Mouse (Mus musculus) limb, embryonic 10.5 days (tissue): ENCODE measurements around the gene Gab2. TPM values are rescaled to one million over a fixed set of nuclear protein-coding genes. Genes with fewer than 3 reads are reported as not detected.

Experiments used
- DNase-seq: peaks from one replicate; pipeline ENCODE4 v3.0.0-alpha.2; 2017; ENCODE audit warnings: low spot score
- H3K27ac ChIP-seq: fragments of 300-500 bp; sonication (generic); 2 replicates; pipeline ENCODE4 v1.5.1; 2016; ENCODE audit warnings: mild to moderate bottlenecking
- H3K27me3 ChIP-seq: fragments of 300-500 bp; sonication (generic); 2 replicates; pipeline ENCODE4 v1.6.1; 2016; ENCODE audit warnings: low read depth, mild to moderate bottlenecking; ENCODE audit not compliant: poor library complexity, severe bottlenecking
- H3K36me3 ChIP-seq: fragments of 300-500 bp; sonication (generic); 2 replicates; pipeline ENCODE4 v1.6.1; 2016; ENCODE audit warnings: mild to moderate bottlenecking, moderate library complexity
- H3K4me1 ChIP-seq: fragments of 300-500 bp; sonication (generic); 2 replicates; pipeline ENCODE4 v1.6.1; 2016
- H3K4me3 ChIP-seq: fragments of 300-500 bp; sonication (generic); 2 replicates; pipeline ENCODE4 v1.5.1; 2016; ENCODE audit warnings: mild to moderate bottlenecking, moderate library complexity
- H3K9me3 ChIP-seq: fragments of 300-500 bp; sonication (generic); replicated peaks from 2 replicates; pipeline ENCODE4 v1.6.1; 2016; ENCODE audit warnings: mild to moderate bottlenecking
- WGBS: fragments of 180-500 bp; shearing (Covaris S2); methylation state at CpG from one replicate; pipeline ENCODE4 v1.1.7; 2016; 5-methylcytosine and 5-hydroxymethylcytosine counted together
- polyA plus RNA-seq: library from polyadenylated mRNA; unstranded; fragments of >200 nt; fragmentation: Nextera tagmentation; extraction: Ambion mirVana; gene quantifications from 2 replicates; pipeline ENCODE4 v1.2.1, GENCODE M21; 2016

The Gab2 gene
- 3.3 and 4.4 TPM in 2 replicates for polyA plus RNA-seq

- H3K4me3 ChIP-seq, result peak within 1 kb of the TSS; percentile 91
- peaks cover 47% of the 10 kb centered on the region for H3K4me1 ChIP-seq
- no peaks in the 10 kb centered on the region for H3K27me3 ChIP-seq
- under 1% methylated on average over 53 of the region's 83 CpGs for WGBS
- H3K27ac ChIP-seq, result peak within 1 kb of the TSS; percentile 91
- H3K36me3 ChIP-seq, result no peaks in the 10 kb centered on the region
- no peaks in the 10 kb centered on the region for H3K9me3 ChIP-seq
- peak; percentile 78 for DNase-seq
Measured at GRCm38 (mm10) chr7:97081242-97081958, at the start of gene Gab2. Gene Gab2, plus strand, starts transcription at chr7:97081586.

GRCm38 (mm10) chr7:97032412-97032811 is 49.0 kb upstream of the Gab2 start:
- no peaks in the 10 kb centered on the region for H3K9me3 ChIP-seq
- H3K4me1 ChIP-seq, result peaks cover 6% of the 10 kb centered on the region; the same call in 1 of the 2 replicates
- no peak overlapping the region for H3K27ac ChIP-seq
- WGBS, result 88% methylated on average over 2 of the region's 2 CpGs
- no peaks in the 10 kb centered on the region; the same call in 1 of the 2 replicates for H3K36me3 ChIP-seq
- no peak for DNase-seq
- H3K27me3 ChIP-seq, result no peaks in the 10 kb centered on the region
- H3K4me3 ChIP-seq, result no peak overlapping the region

GRCm38 (mm10) chr7:97039641-97040040 is 41.7 kb upstream of the Gab2 start:
- no peak overlapping the region for H3K4me3 ChIP-seq
- H3K9me3 ChIP-seq, result no peaks in the 10 kb centered on the region
- H3K27me3 ChIP-seq, result no peaks in the 10 kb centered on the region
- 80% methylated on average over 4 of the region's 4 CpGs for WGBS
- H3K4me1 ChIP-seq, result no peaks in the 10 kb centered on the region
- H3K27ac ChIP-seq, result no peak overlapping the region
- H3K36me3 ChIP-seq, result 0 out of 2 replicates have a peak, but pooled peaks cover 12% of the 10 kb centered on the region
- DNase-seq, result no peak

GRCm38 (mm10) chr7:97041868-97042449 is 39.4 kb upstream of the Gab2 start:
- H3K9me3 ChIP-seq, result no peaks in the 10 kb centered on the region
- WGBS, result 92% methylated on average over 6 of the region's 6 CpGs

GRCm38 (mm10) chr7:97042981-97043380 is 38.4 kb upstream of the Gab2 start:
- no peak overlapping the region for H3K27ac ChIP-seq
- 94% methylated on average over 1 of the region's 1 CpGs for WGBS
- H3K9me3 ChIP-seq, result no peaks in the 10 kb centered on the region
- peaks cover 22% of the 10 kb centered on the region; the same call in 1 of the 2 replicates for H3K36me3 ChIP-seq
- H3K4me3 ChIP-seq, result no peak overlapping the region
- DNase-seq, result no peak
- H3K4me1 ChIP-seq, result no peaks in the 10 kb centered on the region
- no peaks in the 10 kb centered on the region for H3K27me3 ChIP-seq

More at GRCm38 (mm10) chr7:97041868-97042449, 39.4 kb upstream of the Gab2 start:
- no peak for DNase-seq
- H3K36me3 ChIP-seq, result peaks cover 18% of the 10 kb centered on the region; the same call in 1 of the 2 replicates
- H3K4me3 ChIP-seq, result no peak overlapping the region
- no peak overlapping the region for H3K27ac ChIP-seq
- H3K4me1 ChIP-seq, result no peaks in the 10 kb centered on the region
- H3K27me3 ChIP-seq, result no peaks in the 10 kb centered on the region

GRCm38 (mm10) chr7:97060966-97061365 is 20.4 kb upstream of the Gab2 start:
- no peaks in the 10 kb centered on the region for H3K4me1 ChIP-seq
- no peak overlapping the region for H3K27ac ChIP-seq
- no peaks in the 10 kb centered on the region for H3K9me3 ChIP-seq
- H3K36me3 ChIP-seq, result peaks cover 9% of the 10 kb centered on the region
- WGBS, result 95% methylated on average over 2 of the region's 2 CpGs
- H3K4me3 ChIP-seq, result no peak overlapping the region
- H3K27me3 ChIP-seq, result no peaks in the 10 kb centered on the region
- no peak for DNase-seq

GRCm38 (mm10) chr7:97071512-97071911 is 9.9 kb upstream of the Gab2 start:
- no peak overlapping the region for H3K27ac ChIP-seq
- H3K36me3 ChIP-seq, result no peaks in the 10 kb centered on the region
- 0 out of 2 replicates have a peak, but pooled peaks cover 1% of the 10 kb centered on the region for H3K4me1 ChIP-seq
- H3K4me3 ChIP-seq, result no peak overlapping the region
- DNase-seq, result no peak
- H3K27me3 ChIP-seq, result no peaks in the 10 kb centered on the region
- H3K9me3 ChIP-seq, result no peaks in the 10 kb centered on the region
- 89% methylated on average over 3 of the region's 3 CpGs for WGBS

- H3K9me3 ChIP-seq, result no peaks in the 10 kb centered on the region
- no peaks in the 10 kb centered on the region for H3K27me3 ChIP-seq
- H3K36me3 ChIP-seq, result no peaks in the 10 kb centered on the region
- no peak overlapping the region for H3K4me3 ChIP-seq
- H3K27ac ChIP-seq, result no peak overlapping the region
- DNase-seq, result no peak
- WGBS, result 86% methylated on average over 5 of the region's 5 CpGs
- peaks cover 7% of the 10 kb centered on the region; the same call in 1 of the 2 replicates for H3K4me1 ChIP-seq
Measured at GRCm38 (mm10) chr7:97072061-97072460, 9.3 kb upstream of the Gab2 start.

GRCm38 (mm10) chr7:97074974-97075373 is 6.4 kb upstream of the Gab2 start:
- no peak overlapping the region for H3K4me3 ChIP-seq
- DNase-seq, result no peak
- H3K9me3 ChIP-seq, result no peaks in the 10 kb centered on the region
- 85% methylated on average over 1 of the region's 1 CpGs for WGBS
- H3K36me3 ChIP-seq, result no peaks in the 10 kb centered on the region
- peaks cover 19% of the 10 kb centered on the region for H3K4me1 ChIP-seq
- no peak overlapping the region for H3K27ac ChIP-seq
- no peaks in the 10 kb centered on the region for H3K27me3 ChIP-seq

GRCm38 (mm10) chr7:97076977-97077376 is 4.4 kb upstream of the Gab2 start:
- no peak for DNase-seq
- Histone ChIP-seq H3K27me3 (no peaks in the 10 kb centered on the region), H3K36me3 (no peaks in the 10 kb centered on the region), H3K27ac (no peak overlapping the region), H3K9me3 (no peaks in the 10 kb centered on the region), H3K4me3 (no peak overlapping the region), H3K4me1 (peaks cover 28% of the 10 kb centered on the region)

- H3K4me1 ChIP-seq, result peaks cover 44% of the 10 kb centered on the region
- H3K27me3 ChIP-seq, result no peaks in the 10 kb centered on the region
- DNase-seq, result no peak
- no peak overlapping the region for H3K4me3 ChIP-seq
- H3K36me3 ChIP-seq, result no peaks in the 10 kb centered on the region
- no peak overlapping the region for H3K27ac ChIP-seq
- 54% methylated on average over 4 of the region's 4 CpGs for WGBS
- no peaks in the 10 kb centered on the region for H3K9me3 ChIP-seq
Measured at GRCm38 (mm10) chr7:97078685-97079084, 2.7 kb upstream of the Gab2 start.

- no peak overlapping the region for H3K27ac ChIP-seq
- no peaks in the 10 kb centered on the region for H3K36me3 ChIP-seq
- H3K4me1 ChIP-seq, result peaks cover 45% of the 10 kb centered on the region
- DNase-seq, result no peak
- H3K4me3 ChIP-seq, result no peak overlapping the region
- H3K9me3 ChIP-seq, result no peaks in the 10 kb centered on the region
- no peaks in the 10 kb centered on the region for H3K27me3 ChIP-seq
- WGBS, result 25% methylated on average over 6 of the region's 6 CpGs
Measured at GRCm38 (mm10) chr7:97079145-97079544, 2.2 kb upstream of the Gab2 start.

GRCm38 (mm10) chr7:97079651-97080365 is 1.6 kb upstream of the Gab2 start:
- no peak for DNase-seq
- Histone ChIP-seq H3K4me3 (no peak overlapping the region), H3K36me3 (no peaks in the 10 kb centered on the region), H3K27ac (no peak overlapping the region), H3K9me3 (no peaks in the 10 kb centered on the region), H3K4me1 (peaks cover 48% of the 10 kb centered on the region), H3K27me3 (no peaks in the 10 kb centered on the region)
- WGBS, result 77% methylated on average over 4 of the region's 4 CpGs
